Mouse (Mus musculus) heart, embryonic 12.5 days (tissue): ENCODE measurements around the gene Nfic. TPM values are rescaled to one million over a fixed set of nuclear protein-coding genes. Genes with fewer than 3 reads are reported as not detected.

ENCODE experiments used
- ATAC-seq: fragments of 200-750 bp; cut with Nextera tagmentation; 2 replicates; pipeline ENCODE4 v1.8.0; 2017; ENCODE audit warnings: moderate TSS enrichment, moderate library complexity; ENCODE audit not compliant: insufficient number of reproducible peaks, low FRiP score
- H3K27ac ChIP-seq: fragments of 300-500 bp; sonication (generic); 2 replicates; pipeline ENCODE4 v1.5.1; 2016; ENCODE audit warnings: mild to moderate bottlenecking, moderate library complexity; ENCODE audit not compliant: poor library complexity, severe bottlenecking
- H3K27me3 ChIP-seq: fragments of 300-500 bp; sonication (generic); replicated peaks from 2 replicates; pipeline ENCODE4 v1.6.1; 2016; ENCODE audit warnings: mild to moderate bottlenecking, moderate library complexity
- H3K36me3 ChIP-seq: fragments of 300-500 bp; sonication (generic); 2 replicates; pipeline ENCODE4 v1.6.1; 2016; ENCODE audit warnings: mild to moderate bottlenecking, moderate library complexity
- H3K4me1 ChIP-seq: fragments of 300-500 bp; sonication (generic); replicated peaks from 2 replicates; pipeline ENCODE4 v1.6.1; 2016; ENCODE audit warnings: mild to moderate bottlenecking
- H3K4me2 ChIP-seq: fragments of 300-500 bp; sonication (generic); 2 replicates; pipeline ENCODE4 v1.6.1; 2016; ENCODE audit warnings: mild to moderate bottlenecking, moderate library complexity
- H3K4me3 ChIP-seq: fragments of 300-500 bp; sonication (generic); 2 replicates; pipeline ENCODE4 v1.5.1; 2016; ENCODE audit warnings: mild to moderate bottlenecking
- H3K9ac ChIP-seq: fragments of 300-500 bp; sonication (generic); 2 replicates; pipeline ENCODE4 v1.6.1; 2016; ENCODE audit warnings: mild to moderate bottlenecking, moderate library complexity
- H3K9me3 ChIP-seq: fragments of 300-500 bp; sonication (generic); replicated peaks from 2 replicates; pipeline ENCODE4 v1.6.1; 2016; ENCODE audit warnings: mild to moderate bottlenecking, moderate library complexity
- WGBS: fragments of 180-500 bp; shearing (Covaris S2); methylation state at CpG from one replicate; pipeline ENCODE4 v1.1.7; 2016; 5-methylcytosine and 5-hydroxymethylcytosine counted together
- polyA plus RNA-seq: library from polyadenylated mRNA; unstranded; fragments of >200 nt; fragmentation: Nextera tagmentation; extraction: Ambion mirVana; gene quantifications from 2 replicates; pipeline ENCODE4 v1.2.1, GENCODE M21; 2016

Gene Nfic
- polyA plus RNA-seq, 1 experiment from 2014 or later: 40.7 TPM

DNA sequence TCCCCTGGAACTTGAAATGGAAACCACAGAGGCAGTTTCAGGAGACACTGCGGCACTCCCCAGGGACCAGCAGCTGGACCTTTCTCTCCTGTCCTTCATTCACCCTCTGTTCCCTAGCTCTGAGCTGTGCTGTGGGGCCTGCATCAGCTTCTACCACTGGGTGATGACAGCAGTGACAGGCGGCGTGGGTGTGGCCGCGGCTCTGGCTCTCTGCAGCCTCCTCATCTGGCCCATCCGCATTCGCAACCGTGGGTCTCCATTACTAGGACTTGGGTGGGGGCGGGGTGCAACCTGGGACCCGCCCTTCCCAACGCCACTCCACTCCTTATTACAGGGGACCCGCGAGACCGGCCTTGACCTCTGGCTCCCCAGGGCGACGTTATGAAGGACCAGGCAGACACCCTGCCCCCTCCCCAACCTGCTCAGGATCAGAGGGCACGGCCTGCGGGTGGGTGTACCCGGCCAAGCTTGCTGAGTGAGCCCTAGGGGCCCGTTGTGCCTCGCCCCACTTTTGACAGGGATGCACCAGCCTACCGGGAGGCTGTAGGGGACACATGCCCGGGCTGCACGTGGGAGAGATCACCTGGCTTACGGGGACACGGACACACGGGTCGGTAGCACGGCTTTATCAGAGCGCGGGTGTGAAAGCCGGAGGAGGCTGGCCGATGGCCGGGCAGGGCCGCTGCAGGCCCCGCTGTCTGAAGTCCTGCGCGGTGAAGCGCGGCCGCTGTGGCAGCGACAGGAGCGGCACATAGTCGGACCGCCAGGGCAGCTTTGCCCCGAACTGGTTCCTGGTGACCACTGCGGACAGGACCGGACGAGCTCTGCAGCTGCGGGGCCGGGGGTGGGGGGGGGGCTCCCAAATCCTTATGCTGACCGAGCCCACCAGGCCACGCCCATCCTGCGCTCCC lies 91.7 kb downstream of the Nfic start:
- Histone ChIP-seq H3K4me2 (peak overlapping the region; percentile 82), H3K27ac (peak overlapping the region; percentile 96), H3K27me3 (peaks cover 3% of the 10 kb centered on the region; the same call in 1 of the 2 replicates), H3K9me3 (no peaks in the 10 kb centered on the region), H3K36me3 (peaks cover 45% of the 10 kb centered on the region), H3K9ac (peak overlapping the region; percentile 78), H3K4me3 (peak overlapping the region; percentile 49), H3K4me1 (peaks cover 77% of the 10 kb centered on the region)
- peak; percentile 67 for ATAC-seq
- WGBS: 6% methylated on average over 53 of the region's 54 CpGs

DNA sequence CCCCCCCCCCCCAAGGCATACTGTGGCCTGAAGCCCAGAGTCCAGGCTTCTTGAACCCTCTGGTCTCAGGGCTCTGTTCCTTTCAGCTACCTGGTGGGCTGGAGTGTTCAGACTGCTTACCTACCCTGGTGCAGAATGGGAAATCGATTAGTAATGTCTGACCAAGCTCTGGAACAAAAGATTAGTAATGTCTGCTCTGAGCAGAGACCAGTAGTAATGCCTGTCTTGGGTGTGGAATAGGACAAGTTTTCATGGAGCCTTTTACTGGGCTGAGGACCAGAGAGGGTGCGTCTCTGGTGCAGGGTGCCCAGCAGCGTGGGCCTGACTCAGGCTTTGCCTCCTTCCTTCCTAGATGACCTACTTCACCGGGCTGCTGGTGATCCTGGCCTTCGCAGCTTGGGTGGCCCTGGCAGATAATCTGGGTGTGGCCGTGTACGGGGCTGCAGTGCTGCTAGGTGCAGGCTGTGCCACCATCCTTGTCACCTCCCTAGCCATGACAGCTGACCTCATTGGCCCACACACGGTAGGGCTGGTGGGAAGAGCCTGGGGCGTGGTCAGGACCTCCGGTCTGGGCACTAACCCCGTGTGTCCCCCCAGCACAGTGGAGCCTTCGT lies 93.0 kb downstream of the Nfic start:
- Histone ChIP-seq H3K4me1 (peaks cover 87% of the 10 kb centered on the region), H3K27ac (peak overlapping the region; percentile 96), H3K36me3 (peaks cover 33% of the 10 kb centered on the region), H3K4me2 (peak overlapping the region; percentile 82), H3K9me3 (no peaks in the 10 kb centered on the region), H3K9ac (peak overlapping the region; percentile 78), H3K4me3 (peak overlapping the region; percentile 49; the same call in 1 of the 2 replicates), H3K27me3 (peaks cover 3% of the 10 kb centered on the region; the same call in 1 of the 2 replicates)
- ATAC-seq: peak; percentile 58
- 48% methylated on average over 12 of the region's 12 CpGs for WGBS

DNA sequence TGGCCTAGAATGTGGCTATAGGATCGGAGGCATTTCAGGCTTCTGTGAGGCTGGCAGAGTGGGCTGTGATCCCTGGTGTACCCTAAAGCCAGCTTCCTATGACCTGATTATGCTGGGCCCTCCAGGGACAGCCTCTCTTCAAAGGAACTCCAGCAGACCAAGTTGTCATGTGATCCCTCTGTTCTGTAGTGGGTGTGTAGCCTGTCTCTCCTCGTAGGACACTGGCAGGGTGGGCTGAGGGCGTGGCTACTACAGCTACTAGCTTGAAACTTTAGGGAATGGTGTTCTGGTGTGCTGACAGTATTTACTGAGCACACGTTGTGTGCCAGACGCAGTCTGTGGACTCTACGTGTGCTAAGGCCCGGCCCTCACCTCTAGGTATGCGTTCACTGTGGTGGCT lies 94.7 kb downstream of the Nfic start:
- no peak for ATAC-seq
- no peaks in the 10 kb centered on the region for H3K9me3 ChIP-seq
- peaks cover 5% of the 10 kb centered on the region; the same call in 1 of the 2 replicates for H3K27me3 ChIP-seq
- H3K4me2 ChIP-seq: peak overlapping the region; percentile 14
- H3K36me3 ChIP-seq: peaks cover 19% of the 10 kb centered on the region; the same call in 1 of the 2 replicates
- WGBS: 63% methylated on average over 8 of the region's 8 CpGs
- H3K4me1 ChIP-seq: peaks cover 84% of the 10 kb centered on the region
- H3K27ac ChIP-seq: peak overlapping the region; percentile 30; the same call in 1 of the 2 replicates
- no peak overlapping the region for H3K4me3 ChIP-seq
- no peak overlapping the region for H3K9ac ChIP-seq

DNA sequence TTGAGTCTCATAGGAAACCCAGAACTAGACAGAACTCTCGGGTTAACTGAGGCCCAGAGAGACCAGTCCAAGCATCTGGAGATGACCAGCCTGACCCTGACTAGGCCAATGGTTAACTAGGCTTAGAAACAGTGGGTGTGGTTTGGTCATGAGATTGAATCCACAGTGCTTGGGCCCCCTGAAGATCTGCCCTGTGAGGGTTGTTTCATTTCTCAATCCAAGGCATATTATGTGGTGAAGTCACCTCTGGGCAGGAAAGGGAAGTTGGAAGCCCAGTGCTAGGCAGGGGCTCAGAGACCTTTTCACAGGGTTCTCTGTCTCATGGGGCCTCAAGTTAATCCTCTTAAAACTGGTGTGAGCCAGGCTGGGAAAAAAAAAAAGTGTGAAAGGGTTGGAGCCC lies 96.6 kb downstream of the Nfic start:
- H3K36me3 ChIP-seq: peaks cover 19% of the 10 kb centered on the region; the same call in 1 of the 2 replicates
- no peak overlapping the region for H3K27ac ChIP-seq
- H3K4me3 ChIP-seq: peak overlapping the region; percentile 81
- no peaks in the 10 kb centered on the region for H3K9me3 ChIP-seq
- peaks cover 5% of the 10 kb centered on the region; the same call in 1 of the 2 replicates for H3K27me3 ChIP-seq
- no peak for ATAC-seq
- H3K9ac ChIP-seq: peak overlapping the region; percentile 85
- peak overlapping the region; percentile 93 for H3K4me2 ChIP-seq
- H3K4me1 ChIP-seq: peaks cover 65% of the 10 kb centered on the region
- WGBS: 47% methylated on average over 1 of the region's 1 CpGs

DNA sequence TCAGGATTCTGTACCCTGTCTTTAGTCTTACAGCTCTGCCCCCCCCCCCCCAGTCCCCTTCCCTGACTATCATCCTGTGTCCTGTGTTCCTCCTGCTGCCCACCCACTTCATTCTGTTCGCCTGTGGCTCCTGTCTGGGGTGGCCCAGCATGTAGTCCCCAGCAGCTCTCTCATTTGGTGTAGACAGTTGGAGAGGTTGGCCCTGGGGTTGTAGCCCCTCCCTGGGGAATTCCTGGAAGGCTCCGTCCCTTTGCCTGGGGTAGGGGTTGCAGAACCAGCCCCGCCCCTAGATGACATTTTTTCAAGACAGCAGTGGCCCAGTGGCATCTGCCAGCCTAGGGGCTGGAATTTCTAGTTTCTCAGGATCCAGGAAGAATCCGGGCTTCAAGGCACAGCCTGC lies 97.2 kb downstream of the Nfic start:
- ATAC-seq: no peak
- WGBS: 19% methylated on average over 4 of the region's 4 CpGs
- Histone ChIP-seq H3K4me1 (peaks cover 59% of the 10 kb centered on the region), H3K4me2 (peak overlapping the region; percentile 93), H3K4me3 (peak overlapping the region; percentile 81), H3K27me3 (peaks cover 5% of the 10 kb centered on the region; the same call in 1 of the 2 replicates), H3K9me3 (no peaks in the 10 kb centered on the region), H3K27ac (peak overlapping the region; percentile 35; the same call in 1 of the 2 replicates), H3K9ac (peak overlapping the region; percentile 85), H3K36me3 (peaks cover 19% of the 10 kb centered on the region; the same call in 1 of the 2 replicates)

DNA sequence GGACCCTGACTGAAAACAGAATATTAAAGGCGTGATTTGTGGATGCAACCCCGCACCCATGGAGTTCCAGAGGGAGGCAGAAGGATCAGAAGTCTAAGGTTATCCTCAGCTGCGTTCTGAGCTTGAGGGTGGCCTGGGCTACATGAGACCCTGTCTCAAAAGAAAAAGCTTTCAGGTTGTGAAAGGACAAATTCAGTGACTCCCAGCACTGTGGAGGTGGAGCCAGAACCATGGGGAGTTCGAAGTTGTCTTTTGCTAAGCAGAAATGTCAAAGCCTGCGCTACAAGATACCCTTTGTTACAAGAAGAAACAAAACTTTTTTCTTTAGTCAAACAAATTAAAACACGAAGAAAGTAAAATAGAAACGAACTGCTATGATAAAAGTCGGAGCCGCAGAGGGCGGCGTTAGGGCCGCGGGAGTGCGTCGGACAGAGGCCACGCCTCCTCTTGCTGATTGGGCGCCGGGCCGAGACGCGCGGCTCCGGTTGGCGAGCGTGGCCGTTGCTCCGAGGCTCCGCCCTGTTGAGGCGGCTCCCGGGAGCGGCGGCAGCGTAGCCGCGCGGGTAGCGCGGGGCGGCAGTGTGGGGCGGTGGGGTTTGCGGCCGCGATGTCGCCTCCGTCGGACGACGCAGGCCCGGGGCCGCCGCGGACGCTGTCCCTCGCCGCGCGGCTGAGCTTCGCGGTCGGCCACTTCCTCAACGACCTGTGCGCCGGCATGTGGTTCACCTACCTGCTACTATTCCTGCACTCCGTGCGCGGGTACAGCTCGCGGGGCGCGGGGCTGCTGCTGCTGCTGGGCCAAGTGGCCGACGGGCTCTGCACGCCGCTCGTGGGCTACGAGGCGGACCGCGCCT lies 98.2 kb downstream of the Nfic start, which contains the start of gene Mfsd12:
Gene Mfsd12 (plus strand): TSS at position 501 of the 854 bp plus-strand sequence.
- peak within 1 kb of the TSS; percentile 93 for H3K4me2 ChIP-seq
- ATAC-seq: peak; percentile 89
- H3K27me3 ChIP-seq: 0 out of 2 replicates have a peak, but pooled peaks cover 3% of the 10 kb centered on the region
- peak within 1 kb of the TSS; percentile 35 for H3K27ac ChIP-seq
- peak within 1 kb of the TSS; percentile 81 for H3K4me3 ChIP-seq
- 2% methylated on average over 79 of the region's 79 CpGs for WGBS
- peak within 1 kb of the TSS; percentile 85 for H3K9ac ChIP-seq
- peaks cover 14% of the 10 kb centered on the region; the same call in 1 of the 2 replicates for H3K36me3 ChIP-seq
- peaks cover 49% of the 10 kb centered on the region for H3K4me1 ChIP-seq
- H3K9me3 ChIP-seq: no peaks in the 10 kb centered on the region

DNA sequence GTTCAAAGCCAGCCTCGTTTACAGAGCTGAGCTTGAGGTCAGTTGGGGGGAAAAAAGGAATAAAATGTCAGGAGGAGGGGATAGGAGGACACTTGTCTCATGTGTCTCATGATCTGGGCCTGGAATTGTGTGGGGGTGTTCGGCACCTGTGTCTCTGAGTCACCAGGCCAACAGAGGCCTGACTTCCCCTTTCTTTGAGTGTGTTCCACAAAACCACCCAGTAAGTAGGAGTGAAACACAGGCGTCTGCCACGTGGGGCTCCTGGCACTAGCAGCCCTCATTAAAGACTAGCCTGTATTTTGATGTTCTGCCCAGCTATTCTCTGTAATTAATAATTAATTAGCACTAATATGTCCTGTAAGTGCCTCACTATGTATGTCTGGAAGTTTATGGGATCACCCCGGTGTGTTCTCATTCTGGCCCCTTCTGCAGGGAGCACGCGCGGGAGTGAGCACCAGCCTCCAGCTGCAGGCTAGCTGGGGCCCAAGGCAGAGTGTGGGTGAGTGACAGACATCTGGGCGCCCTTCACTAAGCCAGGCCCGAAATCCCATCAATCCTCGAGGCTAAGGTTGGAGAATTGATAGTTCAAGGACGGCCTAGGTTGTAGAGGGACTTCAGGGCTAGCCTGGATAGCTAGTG lies 99.0 kb downstream of the Nfic start:
- Histone ChIP-seq H3K9ac (peak overlapping the region; percentile 47), H3K4me2 (peak overlapping the region; percentile 93), H3K27ac (no peak overlapping the region), H3K4me3 (peak overlapping the region; percentile 81), H3K4me1 (peaks cover 46% of the 10 kb centered on the region), H3K36me3 (peaks cover 6% of the 10 kb centered on the region; the same call in 1 of the 2 replicates), H3K27me3 (0 out of 2 replicates have a peak, but pooled peaks cover 3% of the 10 kb centered on the region), H3K9me3 (no peaks in the 10 kb centered on the region)
- 49% methylated on average over 12 of the region's 12 CpGs for WGBS
- no peak for ATAC-seq

DNA sequence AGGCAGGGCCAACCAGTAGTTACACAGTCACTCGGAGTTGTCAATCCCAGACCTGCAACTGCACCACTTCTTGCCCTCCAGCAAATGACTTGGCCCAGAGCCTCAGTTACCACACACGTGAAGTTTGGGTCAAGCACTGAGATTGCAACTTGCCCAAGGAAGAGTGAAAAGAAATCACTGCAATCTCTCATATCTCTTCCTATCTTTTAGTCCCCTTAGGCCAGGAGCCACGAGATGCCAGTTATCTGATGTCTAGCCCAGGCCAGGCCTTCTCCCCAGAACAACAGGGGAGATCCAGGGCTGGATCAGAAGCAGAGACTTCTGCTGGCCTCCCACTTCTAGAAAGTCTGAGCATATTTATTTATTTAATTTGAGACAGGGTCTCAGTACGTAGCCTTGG lies 99.9 kb downstream of the Nfic start:
- Histone ChIP-seq H3K36me3 (peaks cover 3% of the 10 kb centered on the region; the same call in 1 of the 2 replicates), H3K4me2 (no peak overlapping the region), H3K9me3 (no peaks in the 10 kb centered on the region), H3K4me3 (no peak overlapping the region), H3K4me1 (peaks cover 44% of the 10 kb centered on the region), H3K27ac (no peak overlapping the region), H3K27me3 (0 out of 2 replicates have a peak, but pooled peaks cover 3% of the 10 kb centered on the region), H3K9ac (0 out of 2 replicates have a peak overlapping the region, but pooled peaks have one; percentile 21)
- 69% methylated on average over 4 of the region's 4 CpGs for WGBS
- no peak for ATAC-seq

DNA sequence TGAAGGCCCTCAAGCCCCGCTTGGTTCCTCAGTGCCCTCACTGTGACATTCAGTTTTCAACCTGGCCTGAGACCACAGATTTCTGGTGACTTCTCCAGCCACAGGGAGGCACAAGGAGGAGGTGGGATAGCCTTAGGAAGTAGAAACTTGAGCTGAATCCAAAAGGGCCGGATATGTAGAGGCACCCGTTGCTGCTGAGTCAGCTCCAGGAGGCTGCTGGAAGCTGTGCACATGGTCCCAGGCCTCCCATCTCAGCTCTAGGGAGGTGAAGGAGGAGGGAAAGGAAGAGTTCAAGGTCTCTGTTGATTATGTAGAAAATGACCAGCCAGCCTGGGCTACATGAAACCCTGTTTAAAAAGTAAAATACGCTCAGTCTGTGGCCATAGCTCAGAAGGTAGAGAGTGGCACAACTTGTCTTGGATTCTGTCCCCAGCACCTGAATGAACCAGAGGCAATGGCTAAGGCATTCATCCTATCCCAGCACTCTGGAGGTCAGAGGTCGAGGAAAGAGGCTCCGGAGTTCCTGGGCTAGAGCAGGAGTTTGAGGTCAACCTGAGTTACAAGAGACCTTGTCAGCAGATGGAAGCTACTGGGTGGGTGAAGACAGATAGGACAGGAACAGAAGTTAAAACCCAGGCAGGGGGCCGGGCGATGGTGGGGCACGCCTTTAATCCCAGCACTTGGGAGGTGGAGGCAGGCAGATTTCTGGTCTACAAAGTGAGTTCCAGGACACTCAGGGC lies 100.5 kb downstream of the Nfic start:
- ATAC-seq: no peak
- no peak overlapping the region for H3K27ac ChIP-seq
- H3K4me3 ChIP-seq: no peak overlapping the region
- no peaks in the 10 kb centered on the region for H3K9me3 ChIP-seq
- 0 out of 2 replicates have a peak, but pooled peaks cover 3% of the 10 kb centered on the region for H3K27me3 ChIP-seq
- peaks cover 1% of the 10 kb centered on the region; the same call in 1 of the 2 replicates for H3K36me3 ChIP-seq
- H3K4me1 ChIP-seq: peaks cover 37% of the 10 kb centered on the region
- H3K4me2 ChIP-seq: no peak overlapping the region
- no peak overlapping the region for H3K9ac ChIP-seq
- 64% methylated on average over 9 of the region's 9 CpGs for WGBS
